Mouse (Mus musculus): ENCODE data around the gene Cage1. TPM values are rescaled to one million over a fixed set of nuclear protein-coding genes. Genes with fewer than 3 reads are reported as not detected.

Cage1 gene
- total RNA-seq, 2 experiments from 2014 or later, result 1.8 to 6.1 TPM

GRCm38 (mm10) chr13:37965126-37965914 lies 71.5 kb downstream of the Cage1 start:
- DNase-seq, result peak in 1 of 2 experiments; percentile 25

- DNase-seq, result no peak
These were observed 72.5 kb downstream of the Cage1 start for GRCm38 (mm10) chr13:37964128-37965087.

GRCm38 (mm10) chr13:37963354-37964007 lies 73.4 kb downstream of the Cage1 start:
- DNase-seq, result peak; percentile 80 to 81

- DNase-seq, result no peak
These were observed 74.3 kb downstream of the Cage1 start for GRCm38 (mm10) chr13:37962541-37962940.

DNA sequence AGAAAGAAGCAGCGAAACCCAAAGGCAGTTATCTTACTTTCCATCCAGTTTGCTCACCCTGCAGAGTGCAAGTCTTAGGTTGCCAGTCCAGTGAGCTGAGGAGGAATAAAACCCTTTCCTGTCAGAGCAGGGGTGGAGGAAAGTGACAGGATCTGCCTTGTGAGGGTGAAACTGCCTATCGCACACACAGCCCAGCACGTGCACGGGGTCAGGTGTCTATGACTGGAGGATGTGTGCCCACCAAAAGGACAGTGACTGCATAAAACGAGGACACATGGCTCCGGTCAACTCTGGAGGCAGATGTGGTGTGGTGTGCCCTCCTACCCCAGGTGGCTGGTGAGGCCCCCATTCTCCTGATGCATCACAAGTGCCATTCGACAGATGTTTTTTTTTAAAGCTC lies 76.9 kb downstream of the Cage1 start:
- no peak for DNase-seq

DNA sequence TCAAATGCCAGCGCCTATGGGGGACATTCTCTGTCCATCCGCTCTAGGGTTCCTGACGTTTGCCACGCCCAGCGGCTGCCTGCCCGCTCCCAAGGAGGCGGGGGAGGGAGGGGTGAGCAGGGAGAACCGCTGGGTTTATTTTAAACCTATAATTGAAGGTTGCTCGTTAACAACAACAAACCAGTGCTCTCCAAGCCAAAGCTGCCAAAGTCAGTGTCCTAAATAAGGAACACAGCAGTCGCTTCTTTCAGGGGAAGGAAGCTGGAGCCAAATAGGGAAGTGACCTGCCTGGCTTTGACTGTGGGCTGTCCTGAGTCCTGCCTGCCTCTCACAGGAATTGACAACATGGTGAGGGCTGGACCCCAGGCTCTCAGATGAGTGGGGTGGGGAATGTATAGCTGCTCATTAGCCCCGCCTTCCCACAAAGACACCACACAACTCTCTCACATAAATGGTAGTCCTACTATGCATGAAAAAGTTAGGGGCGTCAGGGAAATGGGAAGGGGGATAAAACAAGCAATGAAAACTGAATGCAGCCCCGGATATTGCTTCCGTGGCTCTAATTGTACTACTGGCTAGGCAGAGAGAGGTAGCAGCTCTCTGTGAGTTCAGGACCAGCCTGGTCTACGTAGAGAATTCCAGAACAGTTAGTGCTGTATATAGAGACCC lies 77.5 kb downstream of the Cage1 start:
- no peak for DNase-seq

- DNase-seq, result no peak
These were observed 78.2 kb downstream of the Cage1 start for GRCm38 (mm10) chr13:37958498-37959238.

Small RNA genes within 50 kb of the gene (microRNA-seq; reads per million reads assigned to microRNA genes)
- gene Gm27387, result not detected

Other genes with a start within 250 kb of the Cage1 start
- gene Ssr1, start 42.9 kb downstream of the Cage1 start, total RNA-seq (2021), result 100 to 1,000 TPM; 155 to 162 TPM
- gene Riok1, start 74 bp downstream of the Cage1 start, total RNA-seq (2021), result 10 to 100 TPM; 29.6 to 31.0 TPM
- gene Dsp, start 114.2 kb upstream of the Cage1 start, total RNA-seq (2021), result 1 to 10 TPM in 1 of 2 experiments, under 1 TPM in 1; 0.50 to 1.3 TPM
- 10 to 100 TPM; 16.0 to 26.6 TPM for gene Snrnp48, start 167.9 kb upstream of the Cage1 start, total RNA-seq (2021)

Measured in adrenal gland, postnatal 36 days (tissue).